Mouse (Mus musculus): ENCODE measurements around the gene Npas2. TPM values are rescaled to one million over a fixed set of nuclear protein-coding genes. Genes with fewer than 3 reads are reported as not detected.
A peak's percentile ranks its signal among the peaks of the same experiment; 100 is the strongest.

Gene Npas2
- polyA plus RNA-seq, 1 experiment from 2014 or later = 0.78 TPM

DNA sequence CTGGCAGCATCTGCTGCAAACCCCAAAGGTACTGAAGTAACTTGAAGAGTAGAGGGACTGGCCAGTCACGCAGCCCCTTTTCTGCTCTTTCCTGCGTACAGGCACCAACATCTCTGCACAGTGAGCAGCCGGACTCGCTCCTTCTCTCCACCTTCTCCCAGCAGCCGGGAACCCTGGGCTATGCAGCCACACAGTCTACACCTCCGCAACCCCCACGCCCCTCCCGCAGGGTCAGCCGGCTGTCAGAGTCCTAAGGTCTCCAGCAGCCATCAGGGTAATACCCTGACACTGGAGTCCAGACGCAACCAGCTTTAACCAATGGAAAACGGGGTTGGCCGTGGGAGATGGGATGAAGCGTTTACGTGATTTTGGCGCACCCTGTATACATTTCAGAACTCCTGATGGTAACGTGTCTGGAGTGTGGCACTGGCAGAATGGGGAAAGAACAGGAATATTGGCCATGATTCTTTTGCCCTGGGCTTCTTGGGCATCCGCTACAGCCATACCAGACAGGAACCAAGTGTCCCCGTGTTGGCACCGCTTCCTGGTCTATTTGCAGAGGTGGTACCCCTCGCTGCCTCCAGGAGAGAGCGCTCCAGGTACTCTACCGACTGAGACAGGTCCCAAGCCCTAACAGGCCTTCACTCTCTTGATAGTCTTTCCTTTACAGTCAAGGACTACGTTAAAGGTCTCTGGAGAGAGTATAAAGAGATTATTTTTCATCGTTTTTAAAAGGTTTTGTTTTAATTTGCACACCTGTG lies 168.4 kb downstream of the Npas2 start:
- Histone ChIP-seq H3K9me3 (replicated peaks) (peaks cover 8% of the 10 kb centered on the region), H3K27ac (ENCODE audit: poor library complexity, severe bottlenecking) (no peak overlapping the region), H3K4me3 (peak overlapping the region; percentile 24), H3K36me3 (no peaks in the 10 kb centered on the region), H3K4me1 (replicated peaks) (peaks cover 10% of the 10 kb centered on the region), H3K4me2 (peak overlapping the region; percentile 57), H3K9ac (peak overlapping the region; percentile 16; the same call in 1 of the 2 replicates), H3K27me3 (replicated peaks) (peaks cover 14% of the 10 kb centered on the region)
- no peak for ATAC-seq (ENCODE audit: insufficient number of reproducible peaks, low FRiP score)
- WGBS = 31% methylated on average over 24 of the region's 24 CpGs

- H3K4me2 ChIP-seq = no peak overlapping the region
- ATAC-seq (ENCODE audit: insufficient number of reproducible peaks, low FRiP score) = no peak
- 41% methylated on average over 7 of the region's 7 CpGs for WGBS
- H3K9ac ChIP-seq = no peak overlapping the region
- peaks cover 8% of the 10 kb centered on the region for H3K9me3 ChIP-seq (replicated peaks)
- H3K27me3 ChIP-seq (replicated peaks) = peaks cover 14% of the 10 kb centered on the region
- H3K27ac ChIP-seq (ENCODE audit: poor library complexity, severe bottlenecking) = no peak overlapping the region
- H3K36me3 ChIP-seq = no peaks in the 10 kb centered on the region
- no peak overlapping the region for H3K4me3 ChIP-seq
- peaks cover 10% of the 10 kb centered on the region for H3K4me1 ChIP-seq (replicated peaks)
Observed at GRCm38 (mm10) chr1:39362515-39362893, 169.0 kb downstream of the Npas2 start.

DNA sequence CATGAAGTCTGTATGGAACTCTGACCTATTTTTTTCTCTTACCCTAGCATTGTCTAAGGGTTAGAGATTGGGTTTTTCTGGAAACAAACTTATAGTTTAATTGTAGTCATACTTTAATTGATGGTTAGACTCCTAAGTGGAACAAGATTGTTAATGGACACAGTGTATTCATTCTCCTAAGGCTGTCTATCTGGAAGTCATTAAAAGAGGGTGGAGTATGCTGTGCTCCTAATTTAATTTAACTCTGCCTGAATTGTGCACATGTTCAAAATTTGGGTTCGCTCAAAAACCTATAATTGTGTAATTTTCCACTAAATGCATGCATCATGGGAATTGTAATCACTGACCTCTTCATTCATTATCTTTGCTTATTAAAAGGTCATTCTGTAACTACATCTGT lies 172.0 kb downstream of the Npas2 start:
- ATAC-seq (ENCODE audit: insufficient number of reproducible peaks, low FRiP score) = no peak
- H3K9me3 ChIP-seq (replicated peaks) = no peaks in the 10 kb centered on the region
- peaks cover 18% of the 10 kb centered on the region for H3K36me3 ChIP-seq
- H3K4me1 ChIP-seq (replicated peaks) = peaks cover 26% of the 10 kb centered on the region
- no peak overlapping the region for H3K4me2 ChIP-seq
- peaks cover 12% of the 10 kb centered on the region for H3K27me3 ChIP-seq (replicated peaks)
- H3K27ac ChIP-seq (ENCODE audit: poor library complexity, severe bottlenecking) = no peak overlapping the region
- H3K9ac ChIP-seq = no peak overlapping the region
- 87% methylated on average over 1 of the region's 1 CpGs for WGBS
- H3K4me3 ChIP-seq = no peak overlapping the region

DNA sequence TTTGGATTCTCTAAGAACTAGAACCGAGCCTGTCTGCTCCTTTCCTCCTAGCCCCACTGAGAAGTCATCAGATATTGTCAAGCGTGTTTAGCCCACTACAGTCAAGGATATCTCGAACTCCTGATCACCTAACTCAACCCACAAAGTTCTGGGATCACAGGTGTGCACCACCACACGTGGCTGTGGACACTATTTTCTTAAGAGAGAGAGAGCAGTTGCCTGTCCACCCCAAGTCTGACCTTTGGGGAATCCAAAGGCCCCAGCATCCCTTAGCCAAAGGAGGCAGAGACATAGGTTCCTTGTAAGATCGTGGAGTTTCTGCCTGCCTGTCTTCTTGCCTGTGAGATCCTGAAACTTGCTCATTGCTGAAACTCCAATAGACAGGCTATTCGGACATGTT lies 173.5 kb downstream of the Npas2 start:
- no peak overlapping the region for H3K27ac ChIP-seq (ENCODE audit: poor library complexity, severe bottlenecking)
- peaks cover 20% of the 10 kb centered on the region for H3K4me1 ChIP-seq (replicated peaks)
- peak overlapping the region; percentile 97 for H3K4me2 ChIP-seq
- no peak for ATAC-seq (ENCODE audit: insufficient number of reproducible peaks, low FRiP score)
- H3K4me3 ChIP-seq = peak overlapping the region; percentile 77
- H3K9ac ChIP-seq = peak overlapping the region; percentile 66
- no peaks in the 10 kb centered on the region for H3K9me3 ChIP-seq (replicated peaks)
- WGBS = 27% methylated on average over 6 of the region's 6 CpGs
- H3K36me3 ChIP-seq = peaks cover 32% of the 10 kb centered on the region
- H3K27me3 ChIP-seq (replicated peaks) = no peaks in the 10 kb centered on the region

DNA sequence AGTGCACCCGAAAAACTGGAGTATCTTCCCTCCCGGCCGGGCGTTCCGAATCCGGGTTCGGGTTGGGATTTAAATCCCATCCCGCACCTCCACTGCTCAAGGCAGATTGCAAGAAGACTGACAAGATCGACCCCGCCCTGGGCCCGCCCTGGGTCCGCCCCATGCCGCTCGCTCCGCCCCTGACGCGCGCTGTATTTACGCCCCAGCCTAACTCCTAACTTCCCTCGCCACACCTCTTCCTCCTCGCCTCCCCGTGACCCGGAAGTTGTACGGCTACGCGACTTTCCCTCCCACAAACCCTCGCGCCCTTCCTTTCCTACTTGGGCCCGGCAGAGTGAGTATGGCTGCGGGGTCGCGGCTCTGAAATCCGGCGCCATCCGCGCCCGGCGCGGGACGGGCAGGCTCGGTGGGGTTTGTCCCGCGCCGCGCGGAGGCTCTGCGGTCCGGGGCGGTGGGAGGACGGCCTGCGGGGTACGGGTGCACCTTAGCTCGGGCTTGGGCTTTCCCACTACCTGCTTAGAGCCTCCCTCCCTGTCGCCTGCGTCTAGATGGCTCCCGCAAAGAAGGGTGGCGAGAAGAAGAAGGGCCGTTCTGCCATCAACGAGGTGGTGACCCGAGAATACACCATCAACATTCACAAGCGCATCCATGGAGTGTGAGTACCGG lies 174.2 kb downstream of the Npas2 start, which contains the start of gene Rpl31:
Gene Rpl31, plus strand, starts transcription at position 242 of the 666 bp plus-strand sequence.
- peak; percentile 98 for ATAC-seq (ENCODE audit: insufficient number of reproducible peaks, low FRiP score)
- peak within 1 kb of the TSS; percentile 97 for H3K4me2 ChIP-seq
- H3K4me3 ChIP-seq = peak within 1 kb of the TSS; percentile 77
- H3K9me3 ChIP-seq (replicated peaks) = no peaks in the 10 kb centered on the region
- no peaks in the 10 kb centered on the region for H3K27me3 ChIP-seq (replicated peaks)
- H3K36me3 ChIP-seq = peaks cover 39% of the 10 kb centered on the region
- peak within 1 kb of the TSS; percentile 91 for H3K9ac ChIP-seq
- peak within 1 kb of the TSS; percentile 87 for H3K27ac ChIP-seq (ENCODE audit: poor library complexity, severe bottlenecking)
- H3K4me1 ChIP-seq (replicated peaks) = peaks cover 16% of the 10 kb centered on the region
- under 1% methylated on average over 62 of the region's 62 CpGs for WGBS

DNA sequence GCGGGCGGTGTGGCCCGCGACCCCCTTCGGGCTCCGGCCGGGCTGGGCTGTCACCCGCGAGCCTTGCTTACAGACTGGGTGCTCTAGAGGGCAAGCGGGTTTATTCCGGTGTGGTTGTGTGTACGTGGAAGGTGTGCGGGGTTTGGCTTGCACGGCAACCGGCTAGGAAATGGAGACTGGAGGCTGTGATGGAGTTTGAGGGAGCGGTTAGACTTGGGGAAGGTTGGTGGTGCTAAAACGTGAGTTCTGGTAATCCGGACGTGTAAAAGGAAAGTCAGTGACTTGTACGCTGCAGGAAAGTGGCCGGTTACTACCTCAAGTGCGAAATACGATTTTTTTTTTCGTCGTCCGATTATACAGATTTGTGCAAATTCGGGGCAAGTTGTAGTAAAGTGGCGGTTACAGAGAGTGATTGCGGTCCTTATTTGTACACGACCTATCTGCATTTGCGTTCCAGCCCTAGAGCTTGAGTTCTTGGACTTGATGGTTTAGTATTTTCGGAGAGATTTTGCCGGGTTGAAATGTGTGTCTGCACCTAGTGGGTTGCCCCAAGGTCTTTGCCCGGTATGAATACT lies 174.8 kb downstream of the Npas2 start:
- H3K27me3 ChIP-seq (replicated peaks) = no peaks in the 10 kb centered on the region
- H3K9ac ChIP-seq = peak overlapping the region; percentile 91
- H3K27ac ChIP-seq (ENCODE audit: poor library complexity, severe bottlenecking) = peak overlapping the region; percentile 87
- peak overlapping the region; percentile 77 for H3K4me3 ChIP-seq
- H3K36me3 ChIP-seq = peaks cover 45% of the 10 kb centered on the region
- peaks cover 16% of the 10 kb centered on the region for H3K4me1 ChIP-seq (replicated peaks)
- under 1% methylated on average over 34 of the region's 34 CpGs for WGBS
- no peaks in the 10 kb centered on the region for H3K9me3 ChIP-seq (replicated peaks)
- H3K4me2 ChIP-seq = peak overlapping the region; percentile 97
- peak; percentile 52 for ATAC-seq (ENCODE audit: insufficient number of reproducible peaks, low FRiP score)

DNA sequence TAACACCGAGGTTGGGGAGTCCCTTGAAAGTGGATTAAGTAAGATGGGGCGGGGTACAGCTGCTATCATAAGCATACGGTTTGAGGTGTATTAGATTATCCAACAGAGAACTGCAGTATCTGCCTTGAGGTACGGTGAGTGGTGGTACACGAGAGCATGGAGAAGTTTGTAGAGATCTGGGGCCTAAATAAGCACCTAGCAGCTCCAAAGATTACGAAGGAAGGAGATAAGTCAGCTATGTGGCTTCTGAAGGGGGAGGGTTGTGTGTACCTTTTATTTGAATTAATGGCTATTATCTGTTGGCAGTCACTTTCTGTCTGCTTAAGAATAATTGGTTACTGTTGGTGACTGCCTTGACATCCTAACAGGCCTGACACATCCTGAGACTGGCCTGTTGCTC lies 176.9 kb downstream of the Npas2 start:
- WGBS = 78% methylated on average over 6 of the region's 6 CpGs
- peaks cover 55% of the 10 kb centered on the region for H3K36me3 ChIP-seq
- H3K9ac ChIP-seq = no peak overlapping the region
- H3K27ac ChIP-seq (ENCODE audit: poor library complexity, severe bottlenecking) = no peak overlapping the region
- H3K4me2 ChIP-seq = no peak overlapping the region
- peaks cover 16% of the 10 kb centered on the region for H3K4me1 ChIP-seq (replicated peaks)
- no peak overlapping the region for H3K4me3 ChIP-seq
- H3K9me3 ChIP-seq (replicated peaks) = no peaks in the 10 kb centered on the region
- ATAC-seq (ENCODE audit: insufficient number of reproducible peaks, low FRiP score) = no peak
- no peaks in the 10 kb centered on the region for H3K27me3 ChIP-seq (replicated peaks)

DNA sequence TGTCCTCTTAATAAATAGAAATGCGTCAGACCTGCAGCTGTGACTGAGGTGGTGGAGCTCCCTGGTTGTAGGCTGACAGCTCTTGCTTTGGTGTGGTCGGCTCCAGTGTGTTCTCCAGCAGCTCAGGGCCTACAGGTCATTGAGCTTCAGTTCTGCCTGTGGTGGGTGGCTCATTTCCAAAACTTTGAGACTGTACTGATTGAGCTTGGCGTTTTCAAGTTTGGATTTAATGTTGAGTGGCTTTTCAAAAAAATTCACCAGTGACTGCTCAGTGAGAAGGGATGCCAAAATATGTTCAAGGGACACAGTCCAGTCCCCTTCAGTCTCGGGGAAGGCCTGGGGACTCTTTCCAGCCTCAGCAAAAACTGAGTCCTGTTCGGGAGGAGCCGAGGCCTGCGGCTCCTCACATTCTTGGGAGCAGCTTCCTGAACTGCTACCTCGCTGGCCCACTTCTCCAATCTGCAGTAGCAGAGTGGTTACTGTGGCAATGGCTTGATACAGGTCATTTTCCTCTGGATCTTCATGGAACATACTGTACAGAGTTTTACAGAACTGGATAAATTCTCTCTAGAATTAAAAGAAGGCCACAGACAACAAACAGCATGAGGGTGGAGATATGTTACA lies 178.8 kb downstream of the Npas2 start:
- Histone ChIP-seq H3K27ac (ENCODE audit: poor library complexity, severe bottlenecking) (no peak overlapping the region), H3K9ac (no peak overlapping the region), H3K36me3 (peaks cover 66% of the 10 kb centered on the region), H3K4me3 (no peak overlapping the region), H3K9me3 (replicated peaks) (no peaks in the 10 kb centered on the region), H3K27me3 (replicated peaks) (no peaks in the 10 kb centered on the region), H3K4me2 (no peak overlapping the region), H3K4me1 (replicated peaks) (peaks cover 16% of the 10 kb centered on the region)
- ATAC-seq (ENCODE audit: insufficient number of reproducible peaks, low FRiP score) = no peak
- WGBS = 80% methylated on average over 8 of the region's 8 CpGs

DNA sequence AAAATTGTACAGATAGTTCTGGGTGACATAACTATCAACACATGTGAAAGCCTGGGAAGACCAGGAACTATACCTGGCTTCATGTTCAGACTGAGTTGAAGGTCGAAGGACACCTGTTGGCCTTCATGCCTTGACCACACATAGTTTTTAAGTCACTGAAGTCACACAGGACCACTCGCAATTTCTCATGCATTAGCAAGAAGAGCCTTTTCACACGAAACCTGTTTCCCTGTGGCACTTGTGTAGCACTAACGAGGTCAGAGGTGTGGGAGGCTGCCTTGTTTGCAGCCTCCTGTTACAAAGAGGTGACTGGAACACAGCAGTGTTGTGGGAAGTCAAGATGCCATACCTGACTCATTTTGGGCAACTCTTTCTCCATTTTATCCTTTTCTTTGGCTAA lies 179.8 kb downstream of the Npas2 start:
- Histone ChIP-seq H3K36me3 (peaks cover 74% of the 10 kb centered on the region), H3K27ac (ENCODE audit: poor library complexity, severe bottlenecking) (no peak overlapping the region), H3K9ac (no peak overlapping the region), H3K4me2 (no peak overlapping the region), H3K9me3 (replicated peaks) (no peaks in the 10 kb centered on the region), H3K4me3 (no peak overlapping the region), H3K4me1 (replicated peaks) (peaks cover 16% of the 10 kb centered on the region), H3K27me3 (replicated peaks) (no peaks in the 10 kb centered on the region)
- WGBS = 81% methylated on average over 4 of the region's 4 CpGs
- no peak for ATAC-seq (ENCODE audit: insufficient number of reproducible peaks, low FRiP score)

GRCm38 (mm10) chr1:39374231-39374809 lies 180.8 kb downstream of the Npas2 start:
- 86% methylated on average over 5 of the region's 5 CpGs for WGBS
- Histone ChIP-seq H3K9ac (no peak overlapping the region), H3K36me3 (peaks cover 69% of the 10 kb centered on the region)

GRCm38 (mm10) chr1:39376121-39376520 lies 182.6 kb downstream of the Npas2 start:
- no peak overlapping the region for H3K27ac ChIP-seq (ENCODE audit: poor library complexity, severe bottlenecking)
- H3K4me3 ChIP-seq = no peak overlapping the region
- H3K9me3 ChIP-seq (replicated peaks) = no peaks in the 10 kb centered on the region
- peaks cover 58% of the 10 kb centered on the region for H3K36me3 ChIP-seq
- no peak overlapping the region for H3K9ac ChIP-seq
- H3K4me2 ChIP-seq = no peak overlapping the region
- peaks cover 6% of the 10 kb centered on the region; the same call in 1 of the 2 replicates for H3K4me1 ChIP-seq (replicated peaks)
- no peak for ATAC-seq (ENCODE audit: insufficient number of reproducible peaks, low FRiP score)
- 85% methylated on average over 7 of the region's 7 CpGs for WGBS
- H3K27me3 ChIP-seq (replicated peaks) = no peaks in the 10 kb centered on the region

More at GRCm38 (mm10) chr1:39374231-39374809, 180.8 kb downstream of the Npas2 start:
- H3K4me2 ChIP-seq = no peak overlapping the region
- no peak overlapping the region for H3K4me3 ChIP-seq
- ATAC-seq (ENCODE audit: insufficient number of reproducible peaks, low FRiP score) = no peak
- no peak overlapping the region for H3K27ac ChIP-seq (ENCODE audit: poor library complexity, severe bottlenecking)
- peaks cover 14% of the 10 kb centered on the region for H3K4me1 ChIP-seq (replicated peaks)
- no peaks in the 10 kb centered on the region for H3K9me3 ChIP-seq (replicated peaks)
- no peaks in the 10 kb centered on the region for H3K27me3 ChIP-seq (replicated peaks)
